ENCODE assay signal across 8 mouse cellular contexts in genomic region chr10:81168087-81168431, GRCm38 (mm10). TPM values are rescaled to one million over a fixed set of nuclear protein-coding genes. Genes with fewer than 3 reads are reported as not detected.
DNase-seq lines count a peak whose midpoint lies in the region; ATAC-seq and TF ChIP-seq lines count a peak whose summit lies in the region.

No protein-coding gene starts in this region.

- peak overlapping the region; percentile 55; the same call in 1 of the 2 replicates for H3K9ac ChIP-seq in embryonic facial prominence, embryonic 12.5 days
- peak overlapping the region; percentile 37; the same call in 1 of the 2 replicates for H3K9ac ChIP-seq in midbrain, embryonic 16.5 days (ENCODE audit: low read depth, low read length)

- peak overlapping the region; percentile 84 for H3K27ac ChIP-seq in embryonic facial prominence, embryonic 12.5 days
- peak overlapping the region; percentile 66 for H3K27ac ChIP-seq in midbrain, embryonic 16.5 days (ENCODE audit: low read length)

- no peak for TF ChIP-seq POLR2A in lung, adult 2 months (IDR thresholded peaks at IDR 0.05; ENCODE audit: borderline replicate concordance, extremely low read depth, low read depth, low read length)

- H3K9me3 ChIP-seq in embryonic facial prominence, embryonic 12.5 days: no peaks in the 10 kb centered on the region
- H3K9me3 ChIP-seq in midbrain, embryonic 16.5 days (replicated peaks; ENCODE audit: control insufficient read depth, low read length, poor library complexity, severe bottlenecking): no peaks in the 10 kb centered on the region

- no peaks in the 10 kb centered on the region for H3K27me3 ChIP-seq in embryonic facial prominence, embryonic 12.5 days
- H3K27me3 ChIP-seq in midbrain, embryonic 16.5 days (ENCODE audit: control insufficient read depth, insufficient read depth, low read depth, low read length): no peaks in the 10 kb centered on the region

- H3K36me3 ChIP-seq in embryonic facial prominence, embryonic 12.5 days: peaks cover 12% of the 10 kb centered on the region
- H3K36me3 ChIP-seq in midbrain, embryonic 16.5 days (ENCODE audit: control insufficient read depth, insufficient read depth, low read length): peaks cover 3% of the 10 kb centered on the region

- peak overlapping the region; percentile 90 for H3K4me2 ChIP-seq in embryonic facial prominence, embryonic 12.5 days (replicated peaks)
- H3K4me2 ChIP-seq in midbrain, embryonic 16.5 days (ENCODE audit: low read length): peak overlapping the region; percentile 91

- DNase-seq in lung, adult 2 months: no peak
- no peak for DNase-seq in lung, postnatal 10 days
- DNase-seq in adrenal gland, adult 2 months: no peak
- no peak for DNase-seq in spleen, postnatal 4 days (ENCODE audit: low spot score in 2 of 2)
- no peak for DNase-seq in kidney, postnatal 25 days

- H3K4me1 ChIP-seq in lung, adult 2 months (ENCODE audit: control insufficient read depth, insufficient read depth, low read length): peaks cover 14% of the 10 kb centered on the region
- H3K4me1 ChIP-seq in embryonic facial prominence, embryonic 12.5 days: peaks cover 15% of the 10 kb centered on the region
- H3K4me1 ChIP-seq in midbrain, embryonic 16.5 days (ENCODE audit: control insufficient read depth, insufficient read depth, low read length): peaks cover 24% of the 10 kb centered on the region

- WGBS in lung, adult 2 months: 11% methylated on average over 5 of the region's 5 CpGs
- 7% methylated on average over 5 of the region's 5 CpGs for WGBS in embryonic facial prominence, embryonic 12.5 days
- 10% methylated on average over 5 of the region's 5 CpGs for WGBS in midbrain, embryonic 16.5 days

- ATAC-seq in embryonic facial prominence, embryonic 12.5 days (ENCODE audit: insufficient number of reproducible peaks, insufficient read depth, low FRiP score, low TSS enrichment): peak; percentile 45
- ATAC-seq in inflammation-experienced regulatory T-cells, adult 6 months: peak; percentile 16
- peak; percentile 66 for ATAC-seq in midbrain, embryonic 16.5 days

- peak overlapping the region; percentile 53 for H3K4me3 ChIP-seq in lung, adult 2 months (replicated peaks; ENCODE audit: extremely low read depth, low read depth, low read length)
- peak overlapping the region; percentile 99 for H3K4me3 ChIP-seq in embryonic facial prominence, embryonic 12.5 days
- peak overlapping the region; percentile 46 for H3K4me3 ChIP-seq in midbrain, embryonic 16.5 days (ENCODE audit: low read depth, low read length)

- no peak for TF ChIP-seq CTCF in lung, adult 2 months (IDR thresholded peaks at IDR 0.05; ENCODE audit: insufficient read depth, low read length)

RNA-seq across cellular contexts. Expression of gene Pias4, which starts 0.3 kb away (rescaled TPM):
- polyA plus RNA-seq in lung, adult 2 months (2012; rRNA removed): 33.0 and 40.0 TPM in 2 replicates
- polyA plus RNA-seq in embryonic facial prominence, embryonic 12.5 days (2016; fragmentation: Nextera tagmentation; extraction: Ambion mirVana): 57.5 and 62.0 TPM in 2 replicates
- 10 to 100 TPM; 15.4 to 21.5 (median 17.1) TPM for polyA plus RNA-seq in inflammation-experienced regulatory T-cells, adult 6 months (2017; shearing (Covaris generic))
- 49.7 and 52.2 TPM in 2 replicates for polyA plus RNA-seq in midbrain, embryonic 16.5 days (2015; fragmentation: Nextera tagmentation; extraction: Ambion mirVana)
- 10 to 100 TPM; 27.3 to 29.8 TPM for total RNA-seq in adrenal gland, adult 2 months (2021)
- 41.4 and 48.6 TPM in 2 replicates for polyA plus RNA-seq in adrenal gland, adult 2 months (2012; rRNA removed)

RNA-seq across cellular contexts. Expression of gene Eef2, which starts 8.4 kb away (rescaled TPM):
- polyA plus RNA-seq in lung, adult 2 months (2012; rRNA removed): 1,377 and 1,420 TPM in 2 replicates
- 552 and 562 TPM in 2 replicates for polyA plus RNA-seq in embryonic facial prominence, embryonic 12.5 days (2016; fragmentation: Nextera tagmentation; extraction: Ambion mirVana)
- 1,000 to 10,000 TPM in 1 of 3 experiments, 100 to 1,000 TPM in 2; 925 to 1,158 (median 972) TPM for polyA plus RNA-seq in inflammation-experienced regulatory T-cells, adult 6 months (2017; shearing (Covaris generic))
- polyA plus RNA-seq in midbrain, embryonic 16.5 days (2015; fragmentation: Nextera tagmentation; extraction: Ambion mirVana): 535 and 543 TPM in 2 replicates
- 1,000 to 10,000 TPM; 1,393 to 1,508 TPM for total RNA-seq in adrenal gland, adult 2 months (2021)
- polyA plus RNA-seq in adrenal gland, adult 2 months (2012; rRNA removed): 1,342 and 1,424 TPM in 2 replicates

RNA-seq across cellular contexts. Expression of gene Dapk3, which starts 14.7 kb away (rescaled TPM):
- polyA plus RNA-seq in lung, adult 2 months (2012; rRNA removed): 70.4 and 73.5 TPM in 2 replicates
- 79.5 and 85.3 TPM in 2 replicates for polyA plus RNA-seq in embryonic facial prominence, embryonic 12.5 days (2016; fragmentation: Nextera tagmentation; extraction: Ambion mirVana)
- polyA plus RNA-seq in inflammation-experienced regulatory T-cells, adult 6 months (2017; shearing (Covaris generic)): 1 to 10 TPM; 3.1 to 5.4 (median 3.6) TPM
- polyA plus RNA-seq in midbrain, embryonic 16.5 days (2015; fragmentation: Nextera tagmentation; extraction: Ambion mirVana): 52.5 and 58.3 TPM in 2 replicates
- total RNA-seq in adrenal gland, adult 2 months (2021): 10 to 100 TPM; 74.6 to 76.7 TPM
- polyA plus RNA-seq in adrenal gland, adult 2 months (2012; rRNA removed): 100 and 127 TPM in 2 replicates

RNA-seq across cellular contexts. Expression of gene 4930442H23Rik, which starts 15.6 kb away (rescaled TPM):
- not detected in 2 replicates for polyA plus RNA-seq in lung, adult 2 months (2012; rRNA removed)
- polyA plus RNA-seq in embryonic facial prominence, embryonic 12.5 days (2016; fragmentation: Nextera tagmentation; extraction: Ambion mirVana): not detected in 2 replicates
- polyA plus RNA-seq in inflammation-experienced regulatory T-cells, adult 6 months (2017; shearing (Covaris generic)): not detected
- not detected in 2 replicates for polyA plus RNA-seq in midbrain, embryonic 16.5 days (2015; fragmentation: Nextera tagmentation; extraction: Ambion mirVana)
- not detected for total RNA-seq in adrenal gland, adult 2 months (2021)
- polyA plus RNA-seq in adrenal gland, adult 2 months (2012; rRNA removed): 0.12 TPM in 1 of 2 replicates, not detected in the other

RNA-seq across cellular contexts. Expression of gene Zbtb7a, which starts 33.0 kb away (rescaled TPM):
- 66.7 and 83.6 TPM in 2 replicates for polyA plus RNA-seq in lung, adult 2 months (2012; rRNA removed)
- polyA plus RNA-seq in embryonic facial prominence, embryonic 12.5 days (2016; fragmentation: Nextera tagmentation; extraction: Ambion mirVana): 21.7 and 22.3 TPM in 2 replicates
- polyA plus RNA-seq in inflammation-experienced regulatory T-cells, adult 6 months (2017; shearing (Covaris generic)): 10 to 100 TPM in 1 of 3 experiments, 1 to 10 TPM in 2; 8.5 to 10.8 (median 9.3) TPM
- polyA plus RNA-seq in midbrain, embryonic 16.5 days (2015; fragmentation: Nextera tagmentation; extraction: Ambion mirVana): 11.3 and 12.6 TPM in 2 replicates
- total RNA-seq in adrenal gland, adult 2 months (2021): 10 to 100 TPM; 62.9 to 80.9 TPM
- 150 and 158 TPM in 2 replicates for polyA plus RNA-seq in adrenal gland, adult 2 months (2012; rRNA removed)

Comparison
In these comparisons a context has a peak if more than half of its experiments do, and no peak if none do; other contexts are left out.
1. H3K4me3 ChIP-seq: peak in every context shown above with its lines; median percentile 99 in embryonic facial prominence, embryonic 12.5 days; 53 in lung, adult 2 months; 46 in midbrain, embryonic 16.5 days.
2. ATAC-seq: peak in every context shown above with its lines; median percentile 66 in midbrain, embryonic 16.5 days; 45 in embryonic facial prominence, embryonic 12.5 days; 16 in inflammation-experienced regulatory T-cells, adult 6 months.